Mouse (Mus musculus) kidney, postnatal 0 days (tissue): ENCODE measurements around the gene Cit. TPM values are rescaled to one million over a fixed set of nuclear protein-coding genes. Genes with fewer than 3 reads are reported as not detected.

Experiments used
- ATAC-seq: fragments of 200-750 bp; cut with Nextera tagmentation; replicated peaks from 2 replicates; pipeline ENCODE4 v1.8.0; 2017; ENCODE audit warnings: low read depth, moderate number of reproducible peaks, moderate TSS enrichment, moderate library complexity; ENCODE audit not compliant: low FRiP score
- DNase-seq: peaks from one replicate; pipeline ENCODE4 v3.0.0-alpha.2; 2016; ENCODE audit warnings: low spot score
- H3K27ac ChIP-seq: fragments of 300-500 bp; sonication (generic); 2 replicates; pipeline ENCODE4 v1.5.1; 2014; ENCODE audit warnings: mild to moderate bottlenecking
- H3K27me3 ChIP-seq: fragments of 300-500 bp; sonication (generic); 2 replicates; pipeline ENCODE4 v1.6.1; 2014; ENCODE audit warnings: low read length, mixed read lengths; ENCODE audit not compliant: insufficient read depth
- H3K36me3 ChIP-seq: fragments of 300-500 bp; sonication (generic); 2 replicates; pipeline ENCODE4 v1.6.1; 2014; ENCODE audit warnings: low read length, mixed read lengths; ENCODE audit not compliant: insufficient read depth
- H3K4me1 ChIP-seq: fragments of 300-500 bp; sonication (generic); replicated peaks from 2 replicates; pipeline ENCODE4 v1.6.1; 2014; ENCODE audit warnings: antibody characterized with exemption, low read length, mixed read lengths; ENCODE audit not compliant: insufficient read depth
- H3K4me2 ChIP-seq: fragments of 300-500 bp; sonication (generic); 2 replicates; pipeline ENCODE4 v1.6.1; 2014; ENCODE audit warnings: mild to moderate bottlenecking, low read length, moderate library complexity, mixed read lengths
- H3K4me3 ChIP-seq: fragments of 300-500 bp; sonication (generic); replicated peaks from 2 replicates; pipeline ENCODE4 v1.5.1; 2014; ENCODE audit warnings: low read depth, low read length
- H3K9ac ChIP-seq: fragments of 300-500 bp; sonication (generic); 2 replicates; pipeline ENCODE4 v1.6.1; 2014; ENCODE audit warnings: low read depth, low read length
- H3K9me3 ChIP-seq: fragments of 300-500 bp; sonication (generic); replicated peaks from 2 replicates; pipeline ENCODE4 v1.6.1; 2016; ENCODE audit warnings: low read length, inconsistent platforms, mixed read lengths
- CTCF ChIP-seq: IDR thresholded peaks from 2 replicates; pipeline ENCODE4 v1.5.1; 2016; ENCODE audit warnings: antibody characterized with exemption, low read depth, mild to moderate bottlenecking, moderate library complexity
- WGBS: fragments of 180-500 bp; shearing (Covaris S2); extraction: QIAGEN DNeasy Blood & Tissue Kit; methylation state at CpG from one replicate; pipeline ENCODE4 v1.1.7; 2014; 5-methylcytosine and 5-hydroxymethylcytosine counted together
- polyA plus RNA-seq: library from polyadenylated mRNA; unstranded; fragments of >200 nt; fragmentation: Nextera tagmentation; extraction: Ambion mirVana; gene quantifications from 2 replicates; pipeline ENCODE4 v1.2.1, GENCODE M21; 2015

The Cit gene
- polyA plus RNA-seq, 1 experiment from 2014 or later: 8.8 TPM

DNA sequence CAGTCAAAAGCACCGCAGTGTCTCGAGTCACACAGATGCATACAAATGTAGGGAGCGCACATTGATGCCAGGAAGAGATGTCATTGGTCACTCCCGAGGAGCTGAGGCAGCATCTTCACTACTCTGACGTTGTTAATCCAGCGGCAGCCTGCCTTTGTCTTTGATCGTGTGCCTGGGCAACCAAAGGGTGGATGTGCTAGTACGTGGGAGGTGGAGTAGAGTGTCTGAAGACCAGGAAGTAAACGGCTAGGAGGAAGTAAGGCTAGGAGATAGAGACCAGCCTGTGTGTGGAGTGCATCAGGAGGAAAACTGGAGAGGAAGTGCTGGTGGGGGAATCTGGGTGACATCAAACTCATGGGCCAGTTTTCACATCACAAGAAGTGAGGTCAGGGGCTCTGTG lies 52.0 kb downstream of the Cit start:
- no peak for TF ChIP-seq CTCF
- DNase-seq (no peak), ATAC-seq (no peak)
- Histone ChIP-seq H3K9ac (no peak overlapping the region), H3K27me3 (no peaks in the 10 kb centered on the region), H3K4me2 (no peak overlapping the region), H3K4me1 (no peaks in the 10 kb centered on the region), H3K9me3 (no peaks in the 10 kb centered on the region), H3K36me3 (no peaks in the 10 kb centered on the region), H3K27ac (no peak overlapping the region), H3K4me3 (no peak overlapping the region)
- 41% methylated on average over 9 of the region's 9 CpGs for WGBS

DNA sequence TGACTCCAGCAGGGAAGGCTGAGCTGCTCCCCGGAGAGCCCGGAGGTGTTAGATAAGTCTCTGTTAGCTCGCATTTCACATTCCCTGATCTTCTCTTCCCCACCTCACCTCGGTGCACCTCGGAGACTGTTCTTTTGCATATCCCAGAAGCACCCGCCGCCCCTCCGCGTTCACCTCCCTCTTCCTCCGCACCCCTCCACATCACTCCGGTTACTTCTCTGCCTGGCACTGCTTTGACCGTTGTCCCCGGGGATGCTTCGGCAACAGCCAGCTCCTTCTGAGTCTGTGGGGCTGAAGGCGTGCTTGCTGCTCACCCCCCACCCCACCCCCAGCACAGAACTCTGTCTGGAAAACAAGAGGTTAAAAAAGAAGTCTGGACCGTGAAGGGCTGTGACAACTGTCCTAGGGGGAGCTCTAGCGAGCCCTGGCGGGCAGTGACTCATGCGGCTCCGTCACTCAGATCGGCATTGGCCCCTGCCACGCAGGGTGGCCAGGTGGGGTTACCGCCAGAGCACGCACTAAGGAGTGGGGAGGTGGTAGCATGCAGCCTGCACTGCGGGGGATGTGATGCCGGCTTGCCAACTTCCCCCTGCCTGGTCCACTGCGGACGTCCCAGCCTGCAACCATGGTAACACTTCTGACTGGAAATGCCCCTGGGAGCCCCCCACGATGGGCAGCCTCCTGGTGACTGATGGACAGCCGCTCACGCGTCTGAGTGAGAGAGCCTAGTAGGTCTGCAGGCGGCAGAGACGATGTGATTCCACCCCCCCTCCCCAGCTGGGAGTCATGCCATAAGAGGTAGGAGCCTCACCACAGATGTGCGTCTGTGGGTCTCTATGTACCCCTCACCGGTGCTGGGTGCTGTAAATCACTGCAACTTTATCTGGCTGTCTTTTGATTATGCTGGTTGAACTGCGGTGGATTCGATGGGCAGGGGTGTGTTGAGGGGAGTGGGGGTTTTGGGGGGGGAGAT lies 62.2 kb downstream of the Cit start:
- peak; percentile 55 for TF ChIP-seq CTCF
- WGBS: 8% methylated on average over 38 of the region's 38 CpGs
- H3K9me3 ChIP-seq: no peaks in the 10 kb centered on the region
- peaks cover 11% of the 10 kb centered on the region; the same call in 1 of the 2 replicates for H3K4me1 ChIP-seq
- ATAC-seq (peak; percentile 64), DNase-seq (peak; percentile 65)
- peak overlapping the region; percentile 27 for H3K4me3 ChIP-seq
- no peaks in the 10 kb centered on the region for H3K36me3 ChIP-seq
- peak overlapping the region; percentile 40; the same call in 1 of the 2 replicates for H3K9ac ChIP-seq
- peak overlapping the region; percentile 71 for H3K4me2 ChIP-seq
- H3K27ac ChIP-seq: no peak overlapping the region
- no peaks in the 10 kb centered on the region for H3K27me3 ChIP-seq

DNA sequence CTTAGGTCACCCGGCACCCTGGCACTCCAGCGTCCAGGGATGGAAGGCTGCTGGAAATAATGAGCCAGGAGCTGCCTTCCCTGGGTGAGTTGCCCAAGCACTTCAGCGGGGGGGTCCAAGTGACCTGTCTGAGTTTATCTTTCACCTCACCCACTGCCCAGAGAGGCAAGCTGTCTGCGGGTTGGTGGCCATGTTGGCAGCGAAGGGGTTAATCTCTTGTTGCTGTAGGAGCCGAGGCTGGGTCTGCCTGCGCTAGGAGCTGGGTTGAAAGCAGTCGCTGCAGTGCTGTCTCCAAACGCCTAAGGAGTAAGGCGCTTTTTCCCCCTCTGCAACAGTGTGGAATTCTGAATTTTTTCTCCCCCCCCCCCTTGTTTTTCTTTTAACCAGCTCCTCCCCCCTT lies 63.2 kb downstream of the Cit start:
- no peaks in the 10 kb centered on the region for H3K27me3 ChIP-seq
- WGBS: 22% methylated on average over 10 of the region's 10 CpGs
- H3K36me3 ChIP-seq: no peaks in the 10 kb centered on the region
- no peak for TF ChIP-seq CTCF
- peak overlapping the region; percentile 5; the same call in 1 of the 2 replicates for H3K4me3 ChIP-seq
- ATAC-seq (no peak), DNase-seq (peak; percentile 43)
- H3K4me2 ChIP-seq: peak overlapping the region; percentile 40
- no peak overlapping the region for H3K27ac ChIP-seq
- no peaks in the 10 kb centered on the region for H3K9me3 ChIP-seq
- H3K9ac ChIP-seq: no peak overlapping the region
- peaks cover 11% of the 10 kb centered on the region; the same call in 1 of the 2 replicates for H3K4me1 ChIP-seq

DNA sequence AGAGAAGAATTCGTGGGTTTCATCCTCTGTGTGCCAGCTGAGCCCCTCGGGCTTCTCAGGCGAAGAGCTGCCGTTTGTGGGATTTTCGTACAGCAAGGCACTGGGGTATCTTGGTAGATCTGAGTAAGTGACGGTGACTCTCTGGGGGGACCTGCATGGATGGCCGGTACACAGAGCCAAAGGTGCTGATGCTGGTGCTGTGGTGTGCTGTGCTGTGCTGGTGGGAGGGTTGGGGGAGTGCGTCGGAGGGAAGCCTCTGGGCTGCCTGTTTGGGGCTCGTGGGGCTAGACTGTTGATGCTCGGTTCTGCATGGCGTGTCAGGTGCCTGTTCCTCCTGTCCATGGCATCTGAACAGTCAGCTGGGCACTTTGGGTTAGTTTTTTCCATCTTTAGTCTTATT lies 63.6 kb downstream of the Cit start:
- TF ChIP-seq CTCF: no peak
- H3K36me3 ChIP-seq: no peaks in the 10 kb centered on the region
- no peaks in the 10 kb centered on the region for H3K27me3 ChIP-seq
- no peak overlapping the region for H3K9ac ChIP-seq
- H3K27ac ChIP-seq: no peak overlapping the region
- WGBS: 39% methylated on average over 12 of the region's 12 CpGs
- peak overlapping the region; percentile 40 for H3K4me2 ChIP-seq
- H3K4me3 ChIP-seq: no peak overlapping the region
- no peak for ATAC-seq
- H3K9me3 ChIP-seq: no peaks in the 10 kb centered on the region
- H3K4me1 ChIP-seq: peaks cover 11% of the 10 kb centered on the region; the same call in 1 of the 2 replicates
- DNase-seq: no peak

DNA sequence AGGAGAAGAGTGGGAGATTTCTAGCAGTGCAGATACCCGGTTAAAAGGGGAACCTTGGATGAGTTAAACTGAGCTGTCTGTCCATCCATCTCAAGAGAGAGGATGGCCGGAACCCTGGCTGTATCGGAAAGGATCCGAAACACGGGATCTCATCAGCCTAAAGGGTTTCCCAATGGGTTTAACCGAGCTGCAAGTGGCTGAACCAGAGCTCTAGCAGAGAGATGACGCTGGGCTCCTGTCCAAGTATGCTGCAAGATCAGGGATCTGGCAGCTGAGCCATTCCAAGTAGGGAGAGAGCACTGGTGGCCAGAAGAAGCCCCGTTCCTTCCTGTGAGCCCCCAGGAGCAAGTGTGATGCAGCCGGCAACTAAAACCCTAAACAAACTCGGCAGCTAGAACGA lies 64.0 kb downstream of the Cit start:
- TF ChIP-seq CTCF: no peak

DNA sequence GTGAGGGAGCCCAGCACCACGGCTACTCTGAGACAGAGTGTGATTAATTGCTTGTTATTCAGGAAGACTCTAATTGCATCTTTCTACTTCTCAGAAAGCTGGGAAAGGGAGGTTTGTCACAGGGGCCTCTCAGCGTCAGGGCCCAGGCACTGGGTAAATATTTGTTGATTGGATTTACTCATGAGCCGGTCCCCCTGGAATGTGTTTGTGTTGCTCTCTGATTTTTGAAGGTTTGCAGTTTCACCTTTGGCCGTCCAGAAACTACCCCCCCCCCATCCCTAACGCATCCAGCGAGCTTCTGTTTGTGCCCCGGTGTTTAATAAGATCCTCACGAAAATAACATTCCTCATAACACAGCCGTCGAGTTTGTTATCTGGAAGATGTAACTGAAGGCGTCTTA lies 65.4 kb downstream of the Cit start:
- Histone ChIP-seq H3K9ac (no peak overlapping the region), H3K9me3 (no peaks in the 10 kb centered on the region), H3K36me3 (no peaks in the 10 kb centered on the region), H3K27ac (no peak overlapping the region), H3K4me3 (no peak overlapping the region), H3K27me3 (no peaks in the 10 kb centered on the region), H3K4me2 (no peak overlapping the region), H3K4me1 (peaks cover 11% of the 10 kb centered on the region; the same call in 1 of the 2 replicates)
- DNase-seq (no peak), ATAC-seq (no peak)
- 44% methylated on average over 11 of the region's 11 CpGs for WGBS
- no peak for TF ChIP-seq CTCF

More for the DNA sequence above, 64.0 kb downstream of the Cit start:
- Histone ChIP-seq H3K4me3 (no peak overlapping the region), H3K4me1 (peaks cover 11% of the 10 kb centered on the region; the same call in 1 of the 2 replicates), H3K27ac (no peak overlapping the region), H3K4me2 (no peak overlapping the region), H3K27me3 (no peaks in the 10 kb centered on the region), H3K36me3 (no peaks in the 10 kb centered on the region), H3K9ac (no peak overlapping the region), H3K9me3 (no peaks in the 10 kb centered on the region)
- ATAC-seq (no peak), DNase-seq (peak; percentile 48)
- WGBS: 56% methylated on average over 11 of the region's 11 CpGs
